Mouse (Mus musculus) liver, embryonic 14.5 days (tissue): Measurements from ENCODE around the gene Ppp1r21.

ENCODE experiments used
- CTCF ChIP-seq: IDR thresholded peaks from 2 replicates; pipeline ENCODE4 v1.5.1; 2016; ENCODE audit warnings: antibody characterized with exemption, low read depth, control low read depth
- EP300 ChIP-seq: IDR thresholded peaks from 2 replicates; pipeline ENCODE4 v1.6.1; 2016; ENCODE audit warnings: antibody characterized with exemption, low read depth

- no peak for TF ChIP-seq CTCF
- no peak for TF ChIP-seq EP300
These were observed 13.0 kb downstream of the Ppp1r21 start for GRCm38 (mm10) chr17:88542771-88543416.
